Mouse (Mus musculus): Measurements from ENCODE around the gene Tmeff1.

Tmeff1 gene

GRCm38 (mm10) chr4:48576361-48576760 is 8.6 kb upstream of the Tmeff1 start:
- DNase-seq (ENCODE audit: low spot score) = no peak

GRCm38 (mm10) chr4:48577831-48578230 is 7.1 kb upstream of the Tmeff1 start:
- DNase-seq (ENCODE audit: low spot score) = no peak

GRCm38 (mm10) chr4:48578399-48578798 is 6.6 kb upstream of the Tmeff1 start:
- no peak for DNase-seq (ENCODE audit: low spot score)

- DNase-seq (ENCODE audit: low spot score) = no peak
Observed at GRCm38 (mm10) chr4:48579475-48580110, 5.4 kb upstream of the Tmeff1 start.

- no peak for DNase-seq (ENCODE audit: low spot score)
Observed at GRCm38 (mm10) chr4:48581201-48581600, 3.8 kb upstream of the Tmeff1 start.

GRCm38 (mm10) chr4:48581993-48582392 is 3.0 kb upstream of the Tmeff1 start:
- no peak for DNase-seq (ENCODE audit: low spot score)

GRCm38 (mm10) chr4:48582941-48583340 is 2.0 kb upstream of the Tmeff1 start:
- no peak for DNase-seq (ENCODE audit: low spot score)

GRCm38 (mm10) chr4:48585241-48586098 is 496 bp downstream of the Tmeff1 start:
- no peak for DNase-seq (ENCODE audit: low spot score)

GRCm38 (mm10) chr4:48586099-48586821 is 1.3 kb downstream of the Tmeff1 start:
- DNase-seq (ENCODE audit: low spot score) = no peak

GRCm38 (mm10) chr4:48587526-48587925 is 2.6 kb downstream of the Tmeff1 start:
- no peak for DNase-seq (ENCODE audit: low spot score)

- no peak for DNase-seq (ENCODE audit: low spot score)
Observed at GRCm38 (mm10) chr4:48588576-48588975, 3.6 kb downstream of the Tmeff1 start.

- DNase-seq (ENCODE audit: low spot score) = no peak
Observed at GRCm38 (mm10) chr4:48590862-48591261, 5.9 kb downstream of the Tmeff1 start.

GRCm38 (mm10) chr4:48591390-48591789 is 6.4 kb downstream of the Tmeff1 start:
- DNase-seq (ENCODE audit: low spot score) = no peak

- DNase-seq (ENCODE audit: low spot score) = no peak
Observed at GRCm38 (mm10) chr4:48592328-48592727, 7.4 kb downstream of the Tmeff1 start.

- DNase-seq (ENCODE audit: low spot score) = no peak
Observed at GRCm38 (mm10) chr4:48592844-48593243, 7.9 kb downstream of the Tmeff1 start.

GRCm38 (mm10) chr4:48596111-48596510 is 11.1 kb downstream of the Tmeff1 start:
- no peak for DNase-seq (ENCODE audit: low spot score)

- no peak for DNase-seq (ENCODE audit: low spot score)
Observed at GRCm38 (mm10) chr4:48605650-48606049, 20.7 kb downstream of the Tmeff1 start.

GRCm38 (mm10) chr4:48609485-48609884 is 24.5 kb downstream of the Tmeff1 start:
- no peak for DNase-seq (ENCODE audit: low spot score)

- no peak for DNase-seq (ENCODE audit: low spot score)
Observed at GRCm38 (mm10) chr4:48610251-48610650, 25.3 kb downstream of the Tmeff1 start.

GRCm38 (mm10) chr4:48615483-48615882 is 30.5 kb downstream of the Tmeff1 start:
- no peak for DNase-seq (ENCODE audit: low spot score)

- DNase-seq (ENCODE audit: low spot score) = no peak
Observed at GRCm38 (mm10) chr4:48617201-48617600, 32.2 kb downstream of the Tmeff1 start.

GRCm38 (mm10) chr4:48620121-48620520 is 35.1 kb downstream of the Tmeff1 start:
- no peak for DNase-seq (ENCODE audit: low spot score)

- no peak for DNase-seq (ENCODE audit: low spot score)
Observed at GRCm38 (mm10) chr4:48622246-48622645, 37.3 kb downstream of the Tmeff1 start.
